Mouse (Mus musculus): ENCODE data around the gene Fem1b.

DNA sequence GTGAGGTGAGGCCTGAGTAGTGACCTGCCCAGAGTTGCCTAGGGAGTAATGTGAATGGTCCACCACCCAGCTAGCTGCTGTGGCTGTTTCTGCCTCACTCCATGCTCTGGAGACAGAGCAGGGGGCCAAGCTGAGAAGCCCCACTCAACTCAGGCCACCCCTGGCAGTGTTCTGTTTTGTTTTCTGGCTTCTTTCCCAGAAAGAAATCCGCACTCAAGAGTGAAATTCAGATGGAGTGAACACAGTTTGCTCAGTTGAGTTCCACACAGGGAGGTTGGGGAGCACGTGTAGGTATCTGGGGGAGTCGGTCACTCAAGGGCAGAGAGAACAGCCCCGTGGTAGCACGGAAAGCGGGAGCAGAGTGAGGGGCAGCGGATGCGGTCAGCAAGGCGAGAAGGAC, 33.0 kb downstream of the Fem1b start:
- TF ChIP-seq GATA1 (IDR thresholded peaks at IDR 0.05; ENCODE audit: low read length) (no peak), TAL1 (IDR thresholded peaks at IDR 0.05; ENCODE audit: low read length) (no peak)

All from erythroblast, embryonic 14.5 days (primary cell).